Mouse (Mus musculus): Measurements from ENCODE around the gene Trpv3. TPM values are rescaled to one million over a fixed set of nuclear protein-coding genes. Genes with fewer than 3 reads are reported as not detected.
"Not testable (repeated sequence)": the region's sequence is repeated elsewhere in the genome, so short reads cannot be mapped to it uniquely, and the experiment has no call there.

Gene Trpv3
- total RNA-seq, 1 experiment from 2014 or later: not detected

DNA sequence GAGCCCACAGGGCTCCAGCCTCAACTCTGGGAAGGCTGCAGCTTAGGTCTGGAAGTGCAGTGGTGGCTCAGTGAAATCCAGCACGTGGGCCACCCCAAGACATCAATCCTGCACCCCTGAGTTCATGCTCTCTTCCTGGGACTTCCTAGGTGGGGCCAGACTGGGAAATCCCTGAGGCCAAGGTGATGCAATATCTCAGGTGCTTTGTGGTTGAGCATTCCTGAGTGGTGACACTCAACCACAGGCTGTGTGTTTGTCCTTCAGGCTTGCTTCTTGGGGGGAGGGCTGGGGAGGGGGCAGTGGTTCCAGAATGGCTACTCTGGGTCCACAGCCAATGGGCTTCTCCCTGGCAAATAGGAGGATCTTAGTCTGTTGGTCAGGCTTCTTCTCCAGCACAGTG, 16.7 kb downstream of the Trpv3 start:
- ATAC-seq (replicated peaks; ENCODE audit: low read depth, poor library complexity, severe bottlenecking): no peak

GRCm38 (mm10) chr11:73284351-73284750, 17.2 kb downstream of the Trpv3 start:
- ATAC-seq (replicated peaks; ENCODE audit: low read depth, poor library complexity, severe bottlenecking): no peak

- ATAC-seq (replicated peaks; ENCODE audit: low read depth, poor library complexity, severe bottlenecking): no peak
Measured at GRCm38 (mm10) chr11:73289621-73290020, 22.4 kb downstream of the Trpv3 start.

DNA sequence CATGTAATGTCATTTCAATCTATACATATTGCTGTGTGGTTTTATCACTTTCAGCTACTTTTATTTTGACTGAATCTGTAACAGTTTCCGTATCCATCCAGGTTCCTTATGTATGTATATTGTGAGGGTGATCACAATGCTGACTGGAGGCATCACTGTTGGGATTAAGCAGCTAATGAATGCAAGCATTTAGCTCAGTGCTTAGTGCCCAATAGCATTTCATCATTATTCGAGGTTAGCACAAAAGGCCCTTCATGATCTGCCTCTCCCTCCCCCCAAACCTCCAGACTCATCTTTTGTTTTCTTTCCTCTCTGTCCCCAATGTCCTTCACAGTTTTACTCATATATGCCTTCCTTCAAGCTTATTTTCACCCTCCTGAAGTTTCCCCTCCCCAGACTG, 35.9 kb downstream of the Trpv3 start:
- ATAC-seq (replicated peaks; ENCODE audit: low read depth, poor library complexity, severe bottlenecking): no peak

DNA sequence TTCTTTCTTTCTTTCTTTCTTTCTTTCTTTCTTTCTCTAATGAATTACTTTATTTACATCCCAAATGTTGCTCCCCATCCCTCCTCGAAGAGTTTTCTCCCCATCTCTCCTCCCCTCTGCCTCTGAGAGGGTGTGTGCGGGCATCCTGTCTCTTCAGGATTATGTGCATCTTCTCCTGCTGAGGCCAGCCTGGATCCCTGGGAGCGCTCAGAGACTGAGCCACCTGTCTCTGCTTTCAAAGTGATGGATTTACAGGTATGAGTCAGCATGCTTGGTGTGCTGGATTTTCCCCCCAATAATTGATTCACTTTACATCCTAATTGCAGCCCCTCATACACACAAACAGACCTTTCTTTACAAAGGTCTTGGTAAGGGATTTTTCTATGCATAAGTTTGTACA, 48.8 kb downstream of the Trpv3 start:
- no peak for ATAC-seq (replicated peaks; ENCODE audit: low read depth, poor library complexity, severe bottlenecking)

DNA sequence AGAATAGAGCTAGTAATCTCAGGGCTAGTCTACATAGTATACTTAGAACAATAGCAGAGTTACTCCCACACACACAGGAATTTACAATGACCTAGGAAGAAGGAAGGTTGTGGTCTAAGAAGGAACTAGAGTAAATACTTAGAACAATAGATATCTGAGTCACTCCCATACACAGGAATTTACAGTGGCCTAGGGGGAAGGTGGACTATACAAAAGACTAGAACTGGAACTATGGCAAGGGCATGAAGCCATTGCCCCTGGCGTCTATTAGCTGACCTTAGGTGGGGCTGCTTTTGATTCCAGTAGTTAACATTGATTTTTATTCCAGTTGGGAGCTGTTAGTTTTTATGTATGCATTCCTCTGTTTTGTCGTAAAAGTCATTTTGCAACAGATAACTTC, 51.4 kb downstream of the Trpv3 start:
- not testable (repeated sequence) for ATAC-seq (replicated peaks; ENCODE audit: low read depth, poor library complexity, severe bottlenecking)

DNA sequence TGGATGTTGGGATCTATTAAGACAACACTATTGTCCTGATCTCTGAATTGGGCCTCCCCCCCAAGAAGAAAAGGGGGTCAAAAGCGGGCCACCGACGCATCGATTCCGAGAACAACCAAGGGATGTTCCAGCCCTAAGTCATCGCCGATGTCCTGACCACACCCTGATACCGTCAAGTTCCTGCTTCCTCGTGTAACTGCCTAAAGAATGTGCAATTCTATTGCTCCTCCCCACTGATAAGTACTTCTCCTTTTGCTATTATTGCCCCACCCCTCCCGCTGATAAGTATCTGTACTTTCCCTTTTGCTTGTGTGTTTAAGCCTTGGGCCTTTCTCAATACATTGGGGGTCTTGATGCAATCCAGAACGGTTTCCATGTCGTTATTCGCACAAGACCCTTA, 53.9 kb downstream of the Trpv3 start:
- ATAC-seq (replicated peaks; ENCODE audit: low read depth, poor library complexity, severe bottlenecking): not testable (repeated sequence)

DNA sequence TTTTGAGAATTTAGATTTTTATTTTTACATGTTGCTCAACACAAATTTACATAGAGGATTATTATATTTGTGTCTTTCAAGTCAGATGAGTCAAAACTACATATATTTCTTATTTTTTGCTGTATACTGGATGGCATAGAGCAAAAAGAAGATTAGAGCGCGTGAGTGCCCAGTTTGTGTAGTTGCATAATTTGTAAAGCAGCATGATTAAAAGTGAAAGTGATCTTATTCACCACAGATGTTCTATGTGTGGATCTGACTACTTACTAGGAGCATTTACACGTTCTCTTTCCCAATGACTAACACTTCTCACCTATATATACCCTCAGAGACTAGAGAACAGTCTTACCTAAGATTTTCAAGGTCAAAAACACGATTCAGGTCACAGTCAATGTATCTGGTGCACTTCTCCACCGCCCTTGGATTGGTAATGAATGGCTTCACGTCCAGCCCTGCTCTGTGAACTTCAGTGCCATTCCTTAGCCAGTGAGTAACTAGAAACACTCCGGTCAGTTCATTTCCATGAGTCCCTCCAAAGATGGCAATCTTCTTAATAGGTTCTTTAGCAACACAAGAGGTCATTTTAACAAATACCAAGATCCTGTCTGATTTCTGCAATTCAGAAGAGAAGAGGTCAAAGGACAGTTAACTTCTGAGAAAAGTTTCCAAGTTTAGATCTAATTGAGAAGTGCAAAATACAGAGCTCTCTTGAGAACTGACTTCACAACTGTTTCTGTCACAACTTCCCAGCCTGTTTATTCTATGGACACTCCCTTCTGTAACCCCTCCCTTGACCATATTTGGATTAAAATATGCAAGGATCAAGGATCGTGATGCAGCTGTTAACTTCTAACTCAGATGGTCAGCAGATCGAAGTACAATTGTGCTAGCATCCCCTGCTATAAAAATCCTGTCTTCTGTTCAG, 57.0 kb downstream of the Trpv3 start:
- no peak for ATAC-seq (replicated peaks; ENCODE audit: low read depth, poor library complexity, severe bottlenecking)

DNA sequence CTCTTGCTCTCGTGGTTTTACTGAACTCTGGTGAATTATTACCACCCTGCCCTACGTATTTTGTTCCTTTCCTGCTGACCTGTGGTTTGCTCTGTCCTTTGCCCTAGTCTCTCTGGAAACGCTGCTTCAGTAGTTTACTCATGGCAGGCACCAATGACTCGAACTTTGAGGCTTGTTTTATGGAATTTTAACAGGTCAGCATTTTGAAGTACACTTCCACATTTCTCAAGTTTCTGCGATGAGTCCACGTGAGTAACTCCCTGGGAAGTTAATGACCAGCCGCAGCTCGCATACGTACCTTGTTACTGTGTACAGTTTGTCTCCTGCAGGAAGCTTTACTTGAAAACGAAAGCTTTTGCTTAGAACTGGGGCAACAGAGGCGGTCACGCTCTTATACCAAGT, 59.3 kb downstream of the Trpv3 start:
- peak; percentile 58; the same call in 1 of the 2 replicates for ATAC-seq (replicated peaks; ENCODE audit: low read depth, poor library complexity, severe bottlenecking)

GRCm38 (mm10) chr11:73327361-73327760, 60.2 kb downstream of the Trpv3 start:
- no peak for ATAC-seq (replicated peaks; ENCODE audit: low read depth, poor library complexity, severe bottlenecking)

GRCm38 (mm10) chr11:73329442-73329841, 62.3 kb downstream of the Trpv3 start, which contains the start of the genes Aspa, Gm49340 and Spata22:
Aspa (minus strand) TSS chr11:73329596.
Gm49340 (plus strand) TSS chr11:73329741.
Spata22 (plus strand) TSS chr11:73329741.
- ATAC-seq (replicated peaks; ENCODE audit: low read depth, poor library complexity, severe bottlenecking): no peak

DNA sequence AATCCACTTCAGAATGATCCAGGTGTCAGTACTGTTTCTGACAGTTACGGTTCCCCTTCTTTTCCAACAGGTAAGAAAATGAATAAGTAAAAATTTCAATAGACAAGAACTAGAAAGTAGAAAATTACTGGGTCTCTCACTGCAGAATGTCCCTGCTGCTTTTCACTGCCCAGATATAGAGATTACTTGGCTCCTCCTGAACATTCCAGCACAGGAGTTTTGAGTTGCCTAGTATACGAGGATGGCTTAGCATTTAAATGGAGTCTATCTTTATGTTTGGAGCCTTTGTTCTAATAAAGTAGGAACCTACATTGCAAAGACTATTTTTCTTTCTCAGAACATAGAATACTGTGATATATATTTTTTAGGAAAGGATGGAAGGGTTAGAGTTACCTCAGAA, 66.2 kb downstream of the Trpv3 start:
- ATAC-seq (replicated peaks; ENCODE audit: low read depth, poor library complexity, severe bottlenecking): no peak

DNA sequence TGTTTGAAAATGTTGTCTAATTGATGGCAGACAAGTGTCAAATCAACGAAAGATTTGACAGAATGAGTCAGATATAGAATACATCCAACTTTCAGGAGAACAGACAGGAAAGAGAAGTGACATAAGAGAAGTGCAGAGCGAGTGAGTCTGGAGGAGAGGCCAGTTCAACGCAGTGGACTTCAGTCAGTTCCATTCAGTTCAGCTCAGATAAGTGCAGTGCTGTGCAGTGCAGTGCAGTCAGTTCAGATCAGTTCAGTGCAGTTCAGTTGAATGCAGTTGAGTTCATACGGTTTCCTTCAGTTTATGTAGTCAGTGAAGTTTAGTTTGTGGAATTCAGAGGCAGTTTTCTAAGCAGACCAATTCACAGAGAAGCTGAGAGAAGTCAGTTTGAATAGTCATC, 69.7 kb downstream of the Trpv3 start:
- ATAC-seq (replicated peaks; ENCODE audit: low read depth, poor library complexity, severe bottlenecking): no peak

Other genes with a start within 250 kb of the Trpv3 start
- gene Camkk1, start 248.4 kb upstream of the Trpv3 start, total RNA-seq (2017): 1.6 and 1.8 TPM in 2 replicates
- 12.4 and 15.4 TPM in 2 replicates for gene Ncbp3, start 219.6 kb upstream of the Trpv3 start, total RNA-seq (2017)
- 0.05 TPM in 1 of 2 replicates, not detected in the other for gene Itgae, start 176.8 kb upstream of the Trpv3 start, total RNA-seq (2017)
- 18.6 and 22.8 TPM in 2 replicates for gene Haspin, start 129.1 kb upstream of the Trpv3 start, total RNA-seq (2017)
- gene P2rx5, start 107.0 kb upstream of the Trpv3 start, total RNA-seq (2017): not detected in 2 replicates
- gene Emc6, start 90.4 kb upstream of the Trpv3 start, total RNA-seq (2017): 46.6 and 48.2 TPM in 2 replicates
- gene Tax1bp3, start 90.3 kb upstream of the Trpv3 start, total RNA-seq (2017): 7.7 and 11.4 TPM in 2 replicates
- gene Ctns, start 68.3 kb upstream of the Trpv3 start, total RNA-seq (2017): 6.0 and 8.8 TPM in 2 replicates
- 1.4 and 3.2 TPM in 2 replicates for gene Shpk, start 67.9 kb upstream of the Trpv3 start, total RNA-seq (2017)
- gene Trpv1, start 33.1 kb upstream of the Trpv3 start, total RNA-seq (2017): not detected in 2 replicates
- 3.8 and 7.4 TPM in 2 replicates for gene Aspa, start 62.2 kb downstream of the Trpv3 start, total RNA-seq (2017)
- gene Gm49340, start 62.4 kb downstream of the Trpv3 start, total RNA-seq (2017): not detected in 2 replicates
- gene Spata22, start 62.4 kb downstream of the Trpv3 start, total RNA-seq (2017): not detected in 2 replicates
- not detected in 2 replicates for gene Olfr20, start 83.4 kb downstream of the Trpv3 start, total RNA-seq (2017)
- not detected in 2 replicates for gene Olfr376, start 103.9 kb downstream of the Trpv3 start, total RNA-seq (2017)
- not detected in 2 replicates for gene Olfr1, start 132.2 kb downstream of the Trpv3 start, total RNA-seq (2017)
- not detected in 2 replicates for gene Olfr378, start 161.1 kb downstream of the Trpv3 start, total RNA-seq (2017)
- not detected in 2 replicates for gene Olfr380, start 190.1 kb downstream of the Trpv3 start, total RNA-seq (2017)
- not detected in 2 replicates for gene Olfr381, start 224.2 kb downstream of the Trpv3 start, total RNA-seq (2017)
- gene Olfr382, start 249.8 kb downstream of the Trpv3 start, total RNA-seq (2017): not detected in 2 replicates